Mouse (Mus musculus): ENCODE data around the gene 4930539E08Rik.

The 4930539E08Rik gene

GRCm38 (mm10) chr17:28858205-28858604 is 56.9 kb downstream of the 4930539E08Rik start, which contains the start of gene Pnpla1:
Pnpla1 (plus strand) TSS chr17:28858411.
- DNase-seq (ENCODE audit: low spot score in 2 of 2) = no peak

- DNase-seq (ENCODE audit: low spot score in 2 of 2) = no peak
Measured at GRCm38 (mm10) chr17:28856030-28856429, 59.1 kb downstream of the 4930539E08Rik start.

GRCm38 (mm10) chr17:28855166-28855885 is 59.8 kb downstream of the 4930539E08Rik start:
- peak; percentile 59 to 81 for DNase-seq (ENCODE audit: low spot score in 2 of 2)

GRCm38 (mm10) chr17:28854377-28854776 is 60.7 kb downstream of the 4930539E08Rik start:
- DNase-seq (ENCODE audit: low spot score in 2 of 2) = no peak

- no peak for DNase-seq (ENCODE audit: low spot score in 2 of 2)
Measured at GRCm38 (mm10) chr17:28850511-28850910, 64.6 kb downstream of the 4930539E08Rik start.

GRCm38 (mm10) chr17:28846974-28847617 is 68.0 kb downstream of the 4930539E08Rik start:
- DNase-seq (ENCODE audit: low spot score in 2 of 2) = no peak
